Mouse (Mus musculus): ENCODE measurements around the gene Atp11b. TPM values are rescaled to one million over a fixed set of nuclear protein-coding genes. Genes with fewer than 3 reads are reported as not detected.

Gene Atp11b
- polyA plus RNA-seq, 1 experiment from 2014 or later: 36.5 TPM

DNA sequence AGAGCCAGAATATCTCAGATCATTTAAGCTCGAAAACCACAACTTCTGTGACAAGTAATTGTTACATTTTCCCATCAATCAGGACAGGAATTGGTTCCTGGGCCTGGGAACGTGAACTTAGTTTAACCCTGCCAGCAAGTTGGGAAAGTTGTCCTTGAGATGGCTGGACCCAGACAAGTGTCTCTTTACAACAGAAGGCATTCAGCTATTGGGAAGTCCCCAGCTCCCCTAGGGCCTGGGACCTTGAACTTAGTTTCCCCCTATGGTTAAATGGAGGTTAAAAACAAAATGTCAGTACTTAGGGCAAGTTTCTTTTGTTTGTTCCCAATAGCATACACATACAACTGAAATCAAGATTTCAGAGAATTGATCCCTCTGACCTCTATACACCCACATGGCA is 2.2 kb upstream of the Atp11b start:
- Histone ChIP-seq H3K9me3 (ENCODE audit: control insufficient read depth, low read length) (no peaks in the 10 kb centered on the region), H3K4me1 (ENCODE audit: control insufficient read depth, insufficient read depth, low read length) (peaks cover 8% of the 10 kb centered on the region; the same call in 1 of the 2 replicates), H3K9ac (ENCODE audit: low read depth, low read length) (no peak overlapping the region), H3K36me3 (ENCODE audit: control insufficient read depth, insufficient read depth, low read length) (no peaks in the 10 kb centered on the region), H3K27me3 (replicated peaks; ENCODE audit: control insufficient read depth, insufficient read depth, low read length) (no peaks in the 10 kb centered on the region), H3K4me3 (ENCODE audit: low read depth, low read length) (no peak overlapping the region), H3K4me2 (ENCODE audit: low read depth, low read length) (no peak overlapping the region), H3K27ac (replicated peaks; ENCODE audit: low read depth, low read length) (no peak overlapping the region)
- ATAC-seq (ENCODE audit: low read depth) (no peak), DNase-seq (ENCODE audit: low spot score) (no peak)
- 54% methylated on average over 2 of the region's 2 CpGs for WGBS

DNA sequence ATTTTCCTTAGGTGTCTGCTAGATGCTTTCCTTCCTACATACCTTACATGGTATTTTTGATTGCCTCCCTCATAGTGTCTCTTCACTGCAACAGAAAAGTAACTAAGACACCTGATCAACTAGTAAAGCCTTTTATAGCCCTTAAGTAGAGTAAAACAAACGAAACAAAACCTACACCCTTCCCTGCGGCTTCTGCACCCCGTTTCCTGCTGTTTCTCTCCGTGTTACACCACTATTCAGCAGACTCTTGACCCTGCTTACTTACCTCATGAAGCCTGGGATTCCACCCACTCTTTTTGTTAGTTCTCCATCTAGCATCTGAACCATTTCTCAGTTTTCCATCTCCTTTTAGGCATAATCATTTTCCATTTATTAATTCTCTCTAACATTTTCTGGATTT is 8.8 kb downstream of the Atp11b start:
- H3K4me1 ChIP-seq (ENCODE audit: control insufficient read depth, insufficient read depth, low read length): no peaks in the 10 kb centered on the region
- no peak overlapping the region for H3K4me3 ChIP-seq (ENCODE audit: low read depth, low read length)
- no peaks in the 10 kb centered on the region for H3K27me3 ChIP-seq (replicated peaks; ENCODE audit: control insufficient read depth, insufficient read depth, low read length)
- H3K9me3 ChIP-seq (ENCODE audit: control insufficient read depth, low read length): peaks cover 4% of the 10 kb centered on the region; the same call in 1 of the 2 replicates
- H3K36me3 ChIP-seq (ENCODE audit: control insufficient read depth, insufficient read depth, low read length): no peaks in the 10 kb centered on the region
- no peak overlapping the region for H3K27ac ChIP-seq (replicated peaks; ENCODE audit: low read depth, low read length)
- H3K9ac ChIP-seq (ENCODE audit: low read depth, low read length): no peak overlapping the region
- no peak for ATAC-seq (ENCODE audit: low read depth)
- H3K4me2 ChIP-seq (ENCODE audit: low read depth, low read length): no peak overlapping the region
- WGBS: 64% methylated on average over 4 of the region's 4 CpGs
- no peak for DNase-seq (ENCODE audit: low spot score)

DNA sequence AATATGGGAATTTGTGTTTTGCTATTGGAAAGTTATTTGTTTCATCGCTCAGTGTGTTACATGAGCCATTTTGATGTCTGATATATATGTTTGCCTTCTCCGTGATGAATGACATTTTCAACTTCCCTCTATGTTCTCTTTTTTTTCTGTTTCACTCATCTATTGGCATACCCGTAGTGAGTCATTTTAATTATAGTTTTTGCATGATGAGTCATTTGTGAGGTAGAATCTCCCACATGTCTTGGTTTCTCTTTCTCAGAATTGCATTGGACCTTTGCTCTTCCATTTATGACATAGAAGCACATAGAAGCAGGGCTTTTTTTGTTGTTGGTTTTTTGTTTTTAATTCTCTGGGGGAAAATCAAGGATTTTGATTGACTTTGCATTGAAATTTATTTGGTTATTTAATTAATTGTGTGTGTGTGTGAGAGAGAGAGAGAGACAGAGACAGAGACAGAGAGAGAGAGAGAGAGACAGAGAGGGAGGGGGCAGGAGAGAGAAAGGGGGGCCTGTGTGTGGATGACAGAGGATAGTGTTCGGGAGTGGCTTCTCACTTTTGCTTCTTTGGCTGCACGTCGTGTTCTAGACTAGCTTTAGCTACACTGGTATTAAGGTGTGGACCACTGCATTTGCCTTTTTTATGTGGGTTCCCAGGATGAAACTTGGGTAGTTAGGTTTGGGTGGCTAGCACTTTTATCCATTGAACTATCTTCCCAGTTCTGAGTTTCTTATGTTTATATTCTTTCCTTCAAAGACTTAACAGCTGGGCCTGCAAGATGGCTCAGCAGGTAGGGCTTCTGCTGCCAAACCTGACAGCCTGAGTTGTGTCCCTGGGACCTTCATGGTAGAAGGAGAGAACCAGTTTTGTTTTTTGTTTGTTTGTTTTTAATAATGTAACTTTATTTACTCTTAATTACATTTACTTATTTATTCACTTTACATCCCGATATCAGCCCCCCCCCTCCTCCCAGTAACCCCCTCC is 11.0 kb downstream of the Atp11b start:
- DNase-seq (ENCODE audit: low spot score): no peak
- no peak for ATAC-seq (ENCODE audit: low read depth)
- H3K4me3 ChIP-seq (ENCODE audit: low read depth, low read length): no peak overlapping the region
- WGBS: 78% methylated on average over 7 of the region's 7 CpGs
- H3K27ac ChIP-seq (replicated peaks; ENCODE audit: low read depth, low read length): no peak overlapping the region
- H3K9ac ChIP-seq (ENCODE audit: low read depth, low read length): no peak overlapping the region
- H3K9me3 ChIP-seq (ENCODE audit: control insufficient read depth, low read length): peaks cover 10% of the 10 kb centered on the region; the same call in 1 of the 2 replicates
- no peaks in the 10 kb centered on the region for H3K27me3 ChIP-seq (replicated peaks; ENCODE audit: control insufficient read depth, insufficient read depth, low read length)
- H3K4me2 ChIP-seq (ENCODE audit: low read depth, low read length): no peak overlapping the region
- H3K4me1 ChIP-seq (ENCODE audit: control insufficient read depth, insufficient read depth, low read length): no peaks in the 10 kb centered on the region
- 0 out of 2 replicates have a peak, but pooled peaks cover 4% of the 10 kb centered on the region for H3K36me3 ChIP-seq (ENCODE audit: control insufficient read depth, insufficient read depth, low read length)

- Histone ChIP-seq H3K9ac (ENCODE audit: low read depth, low read length) (no peak overlapping the region), H3K27ac (replicated peaks; ENCODE audit: low read depth, low read length) (no peak overlapping the region), H3K4me1 (ENCODE audit: control insufficient read depth, insufficient read depth, low read length) (no peaks in the 10 kb centered on the region), H3K4me3 (ENCODE audit: low read depth, low read length) (no peak overlapping the region), H3K27me3 (replicated peaks; ENCODE audit: control insufficient read depth, insufficient read depth, low read length) (no peaks in the 10 kb centered on the region), H3K36me3 (ENCODE audit: control insufficient read depth, insufficient read depth, low read length) (peaks cover 4% of the 10 kb centered on the region; the same call in 1 of the 2 replicates), H3K4me2 (ENCODE audit: low read depth, low read length) (no peak overlapping the region), H3K9me3 (ENCODE audit: control insufficient read depth, low read length) (no peaks in the 10 kb centered on the region)
- ATAC-seq (ENCODE audit: low read depth): no peak
- no peak for DNase-seq (ENCODE audit: low spot score)
- 87% methylated on average over 3 of the region's 3 CpGs for WGBS
Measured at GRCm38 (mm10) chr3:35779748-35780147, 25.8 kb downstream of the Atp11b start.

DNA sequence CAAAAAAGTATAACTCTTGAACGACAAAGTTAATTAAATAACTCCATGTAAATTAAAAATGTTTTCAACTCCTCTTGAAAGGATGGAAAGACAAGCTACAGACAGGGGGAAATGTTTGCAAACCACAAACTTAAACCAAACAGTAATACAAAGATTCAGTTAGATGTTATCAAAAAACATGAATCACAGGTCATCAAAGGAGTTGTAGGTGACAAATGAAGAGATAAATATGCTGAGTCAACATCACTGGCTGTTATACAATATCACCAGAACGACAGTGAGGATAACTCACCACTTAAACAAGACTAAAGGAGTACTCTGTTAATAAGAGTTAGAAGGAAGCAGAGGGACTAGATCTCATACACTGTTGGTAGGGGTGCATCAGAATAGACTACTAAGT is 48.1 kb downstream of the Atp11b start:
- DNase-seq (ENCODE audit: low spot score) (no peak), ATAC-seq (ENCODE audit: low read depth) (no peak)
- H3K9ac ChIP-seq (ENCODE audit: low read depth, low read length): no peak overlapping the region
- peaks cover 6% of the 10 kb centered on the region; the same call in 1 of the 2 replicates for H3K9me3 ChIP-seq (ENCODE audit: control insufficient read depth, low read length)
- no peak overlapping the region for H3K4me3 ChIP-seq (ENCODE audit: low read depth, low read length)
- H3K36me3 ChIP-seq (ENCODE audit: control insufficient read depth, insufficient read depth, low read length): peaks cover 31% of the 10 kb centered on the region
- H3K27me3 ChIP-seq (replicated peaks; ENCODE audit: control insufficient read depth, insufficient read depth, low read length): no peaks in the 10 kb centered on the region
- no peak overlapping the region for H3K27ac ChIP-seq (replicated peaks; ENCODE audit: low read depth, low read length)
- H3K4me2 ChIP-seq (ENCODE audit: low read depth, low read length): no peak overlapping the region
- 92% methylated on average over 2 of the region's 2 CpGs for WGBS
- no peaks in the 10 kb centered on the region for H3K4me1 ChIP-seq (ENCODE audit: control insufficient read depth, insufficient read depth, low read length)

DNA sequence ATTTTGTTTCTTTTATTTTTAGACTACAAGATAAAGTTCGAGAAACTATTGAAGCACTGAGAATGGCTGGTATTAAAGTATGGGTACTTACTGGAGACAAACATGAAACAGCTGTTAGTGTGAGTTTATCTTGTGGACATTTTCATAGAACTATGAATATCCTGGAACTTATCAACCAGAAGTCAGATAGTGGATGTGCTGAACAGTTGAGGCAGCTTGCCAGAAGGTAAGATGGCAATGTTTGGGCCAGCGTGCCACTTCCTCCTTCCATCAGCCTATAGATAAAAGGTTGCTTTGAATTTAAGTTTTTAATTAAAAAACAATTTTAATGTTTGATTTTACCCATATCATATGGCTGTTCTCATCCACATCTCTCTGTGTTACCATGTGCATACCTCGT is 66.0 kb downstream of the Atp11b start:
- no peak overlapping the region for H3K4me3 ChIP-seq (ENCODE audit: low read depth, low read length)
- WGBS: 97% methylated on average over 3 of the region's 3 CpGs
- DNase-seq (ENCODE audit: low spot score): no peak
- no peak for ATAC-seq (ENCODE audit: low read depth)
- no peaks in the 10 kb centered on the region for H3K4me1 ChIP-seq (ENCODE audit: control insufficient read depth, insufficient read depth, low read length)
- H3K27me3 ChIP-seq (replicated peaks; ENCODE audit: control insufficient read depth, insufficient read depth, low read length): no peaks in the 10 kb centered on the region
- H3K9me3 ChIP-seq (ENCODE audit: control insufficient read depth, low read length): no peaks in the 10 kb centered on the region
- no peak overlapping the region for H3K4me2 ChIP-seq (ENCODE audit: low read depth, low read length)
- no peak overlapping the region for H3K9ac ChIP-seq (ENCODE audit: low read depth, low read length)
- peaks cover 36% of the 10 kb centered on the region for H3K36me3 ChIP-seq (ENCODE audit: control insufficient read depth, insufficient read depth, low read length)
- H3K27ac ChIP-seq (replicated peaks; ENCODE audit: low read depth, low read length): no peak overlapping the region

- ATAC-seq (ENCODE audit: low read depth): no peak
- H3K4me3 ChIP-seq (ENCODE audit: low read depth, low read length): no peak overlapping the region
- H3K27ac ChIP-seq (replicated peaks; ENCODE audit: low read depth, low read length): no peak overlapping the region
- no peak overlapping the region for H3K9ac ChIP-seq (ENCODE audit: low read depth, low read length)
- 90% methylated on average over 3 of the region's 3 CpGs for WGBS
- no peaks in the 10 kb centered on the region for H3K9me3 ChIP-seq (ENCODE audit: control insufficient read depth, low read length)
- no peaks in the 10 kb centered on the region for H3K4me1 ChIP-seq (ENCODE audit: control insufficient read depth, insufficient read depth, low read length)
- H3K4me2 ChIP-seq (ENCODE audit: low read depth, low read length): no peak overlapping the region
- H3K27me3 ChIP-seq (replicated peaks; ENCODE audit: control insufficient read depth, insufficient read depth, low read length): no peaks in the 10 kb centered on the region
- peaks cover 28% of the 10 kb centered on the region for H3K36me3 ChIP-seq (ENCODE audit: control insufficient read depth, insufficient read depth, low read length)
- DNase-seq (ENCODE audit: low spot score): no peak
Measured at GRCm38 (mm10) chr3:35822036-35822435, 68.1 kb downstream of the Atp11b start.

GRCm38 (mm10) chr3:35849326-35849725 is 95.4 kb downstream of the Atp11b start:
- Histone ChIP-seq H3K4me2 (ENCODE audit: low read depth, low read length) (no peak overlapping the region), H3K36me3 (ENCODE audit: control insufficient read depth, insufficient read depth, low read length) (peaks cover 19% of the 10 kb centered on the region; the same call in 1 of the 2 replicates), H3K4me1 (ENCODE audit: control insufficient read depth, insufficient read depth, low read length) (no peaks in the 10 kb centered on the region), H3K9me3 (ENCODE audit: control insufficient read depth, low read length) (no peaks in the 10 kb centered on the region), H3K27ac (replicated peaks; ENCODE audit: low read depth, low read length) (no peak overlapping the region), H3K4me3 (ENCODE audit: low read depth, low read length) (no peak overlapping the region), H3K27me3 (replicated peaks; ENCODE audit: control insufficient read depth, insufficient read depth, low read length) (no peaks in the 10 kb centered on the region), H3K9ac (ENCODE audit: low read depth, low read length) (no peak overlapping the region)
- DNase-seq (ENCODE audit: low spot score) (no peak), ATAC-seq (ENCODE audit: low read depth) (no peak)
- WGBS: 88% methylated on average over 9 of the region's 9 CpGs

DNA sequence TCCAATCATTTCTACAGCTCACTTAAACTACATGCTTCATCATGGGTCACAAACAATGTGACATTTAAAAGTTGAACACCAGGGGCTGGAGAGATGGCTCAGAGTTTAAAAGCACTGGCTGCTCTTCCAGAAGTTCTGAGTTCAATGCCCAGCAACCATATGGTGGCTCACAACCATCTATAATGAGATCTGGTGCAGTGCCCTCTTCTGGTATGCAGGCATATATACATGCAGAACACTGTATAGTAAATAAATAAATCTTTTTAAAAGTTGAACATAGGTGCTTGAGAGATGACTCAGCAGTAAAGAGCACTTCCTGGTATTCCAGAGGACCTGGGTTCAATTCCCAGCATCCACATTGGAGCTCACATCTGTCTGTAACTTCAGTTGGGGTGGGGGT is 129.4 kb downstream of the Atp11b start:
- no peaks in the 10 kb centered on the region for H3K27me3 ChIP-seq (replicated peaks; ENCODE audit: control insufficient read depth, insufficient read depth, low read length)
- H3K4me3 ChIP-seq (ENCODE audit: low read depth, low read length): no peak overlapping the region
- no peaks in the 10 kb centered on the region for H3K36me3 ChIP-seq (ENCODE audit: control insufficient read depth, insufficient read depth, low read length)
- H3K4me1 ChIP-seq (ENCODE audit: control insufficient read depth, insufficient read depth, low read length): no peaks in the 10 kb centered on the region
- H3K9ac ChIP-seq (ENCODE audit: low read depth, low read length): no peak overlapping the region
- DNase-seq (ENCODE audit: low spot score) (no peak), ATAC-seq (ENCODE audit: low read depth) (no peak)
- H3K9me3 ChIP-seq (ENCODE audit: control insufficient read depth, low read length): no peaks in the 10 kb centered on the region
- H3K4me2 ChIP-seq (ENCODE audit: low read depth, low read length): no peak overlapping the region
- no peak overlapping the region for H3K27ac ChIP-seq (replicated peaks; ENCODE audit: low read depth, low read length)

All from embryonic facial prominence, embryonic 14.5 days (tissue).